Mouse (Mus musculus) frontal cortex, adult 2 months (tissue): ENCODE results near the gene Myl4. TPM values are rescaled to one million over a fixed set of nuclear protein-coding genes. Genes with fewer than 3 reads are reported as not detected.
A peak's percentile ranks its signal among the peaks of the same experiment; 100 is the strongest.

Experiments
- DNase-seq, 2 experiments: peaks; one replicate each; pipeline ENCODE4 v3.0.0; 2022; ENCODE audit warnings: low spot score in 1 of 2; ENCODE audit errors: extremely low spot score in 1 of 2
- polyA plus RNA-seq: library from polyadenylated mRNA; depleted of rRNA; stranded (reverse); fragments of >200 nt; gene quantifications from 2 replicates; pipeline ENCODE4 v1.2.3, GENCODE M21; 2012

Gene Myl4
- polyA plus RNA-seq, 1 experiment: 33.7 TPM

- no peak for DNase-seq
Observed at GRCm38 (mm10) chr11:104599265-104599945, 48.9 kb downstream of the Myl4 start.

DNA sequence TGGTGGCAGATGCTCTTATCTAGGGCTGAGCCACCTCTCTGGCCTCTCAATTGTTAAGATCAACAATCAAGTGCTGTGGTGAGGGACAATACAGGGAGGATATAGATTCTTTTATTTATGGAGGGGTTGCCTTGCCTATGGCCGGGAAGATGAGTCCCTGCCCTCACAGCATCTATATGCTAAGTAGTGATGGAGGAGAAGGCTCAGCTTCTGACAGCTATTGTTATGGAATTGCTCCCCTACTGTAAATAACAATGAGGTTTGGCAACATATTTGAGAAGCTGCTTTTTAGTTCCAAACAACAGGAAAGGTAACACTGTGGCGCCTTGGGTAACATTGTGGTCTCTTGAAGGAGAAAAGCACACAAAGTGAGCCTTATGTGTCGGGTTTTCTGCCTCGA, 50.2 kb downstream of the Myl4 start:
- DNase-seq: no peak

GRCm38 (mm10) chr11:104604192-104604591, 53.7 kb downstream of the Myl4 start:
- DNase-seq: no peak

- peak in 1 of 2 experiments; percentile 54 for DNase-seq
Observed at GRCm38 (mm10) chr11:104607491-104608245, 57.2 kb downstream of the Myl4 start, which contains the start of gene Itgb3. TSS of gene Itgb3 (plus strand) at chr11:104608000.

- DNase-seq: no peak
Observed at GRCm38 (mm10) chr11:104608249-104608920, 57.9 kb downstream of the Myl4 start.

DNA sequence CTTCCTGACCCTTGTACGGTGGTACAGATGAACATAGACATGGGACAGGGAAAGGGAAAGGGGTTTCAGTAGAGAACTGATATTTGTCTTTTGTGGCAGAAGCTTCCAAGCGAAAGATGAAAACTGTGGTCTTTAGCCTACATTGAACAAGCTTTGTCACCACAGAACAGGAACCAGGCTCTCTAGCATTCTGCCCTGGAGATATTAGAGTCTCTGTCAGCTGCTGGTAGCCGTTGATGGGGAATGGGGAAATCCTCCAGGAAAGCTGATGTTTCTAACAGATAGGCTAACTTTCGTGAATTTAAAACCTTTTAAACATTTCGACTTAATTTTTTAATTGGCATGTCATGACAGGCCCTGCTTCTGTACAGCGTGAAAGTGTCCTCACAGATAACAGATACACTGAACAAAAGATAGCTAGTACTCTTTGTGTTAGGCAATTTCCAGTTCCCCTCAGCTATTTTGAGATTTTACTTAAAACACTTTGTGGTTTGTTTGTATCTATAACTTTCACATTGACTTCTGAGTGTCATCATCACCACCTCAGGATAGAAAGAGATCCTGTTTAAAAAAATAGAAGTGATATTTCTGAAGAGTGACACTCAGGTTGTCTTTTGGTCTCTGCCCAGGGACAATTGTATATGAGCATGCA, 58.7 kb downstream of the Myl4 start:
- no peak for DNase-seq

DNA sequence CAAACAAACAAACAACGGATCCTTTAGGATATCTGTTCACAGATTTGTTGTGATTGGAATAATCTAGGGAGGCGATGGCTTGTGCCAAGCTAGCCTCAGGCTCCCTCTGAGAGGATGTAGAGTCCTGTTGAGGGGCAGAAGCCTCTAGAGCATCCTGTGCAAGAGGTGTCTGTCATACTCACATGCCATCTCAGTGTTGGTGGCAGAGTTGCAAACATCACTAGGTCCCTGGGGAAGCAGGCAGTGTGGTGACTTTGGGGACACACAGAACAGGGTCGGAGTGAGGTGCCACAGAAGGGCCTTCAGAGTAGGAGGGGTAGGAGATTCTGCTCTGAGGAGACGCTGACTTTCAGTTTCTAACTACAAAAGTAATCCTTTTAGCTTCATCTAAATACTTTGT, 59.3 kb downstream of the Myl4 start:
- DNase-seq: no peak

DNA sequence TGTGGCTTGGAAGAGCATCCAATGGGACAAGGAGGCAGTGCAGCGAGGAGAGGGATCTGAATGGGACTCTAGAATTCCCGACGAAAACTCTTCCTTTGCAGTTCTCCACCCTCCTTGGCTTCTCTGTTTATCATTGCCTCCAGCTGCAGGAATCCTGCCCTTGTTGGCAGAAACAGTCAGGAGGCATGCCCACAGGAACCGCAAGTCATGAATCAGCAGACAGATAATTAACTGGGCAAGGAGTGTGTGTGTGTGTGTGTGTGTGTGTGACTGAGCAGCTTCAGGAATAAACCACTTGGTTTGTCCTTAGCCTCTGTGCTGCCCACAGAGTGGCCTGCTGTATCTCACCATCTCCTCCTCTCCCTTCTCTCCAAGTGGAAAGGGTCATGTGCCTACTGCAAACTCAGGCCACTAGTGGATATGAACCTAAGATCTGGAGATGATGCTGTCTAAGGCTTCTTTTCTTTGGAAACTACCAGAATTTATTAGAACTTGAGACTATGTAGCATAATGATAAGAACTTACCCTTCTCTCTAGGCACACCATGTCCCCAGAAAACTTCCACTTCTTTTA, 61.2 kb downstream of the Myl4 start:
- no peak for DNase-seq

DNA sequence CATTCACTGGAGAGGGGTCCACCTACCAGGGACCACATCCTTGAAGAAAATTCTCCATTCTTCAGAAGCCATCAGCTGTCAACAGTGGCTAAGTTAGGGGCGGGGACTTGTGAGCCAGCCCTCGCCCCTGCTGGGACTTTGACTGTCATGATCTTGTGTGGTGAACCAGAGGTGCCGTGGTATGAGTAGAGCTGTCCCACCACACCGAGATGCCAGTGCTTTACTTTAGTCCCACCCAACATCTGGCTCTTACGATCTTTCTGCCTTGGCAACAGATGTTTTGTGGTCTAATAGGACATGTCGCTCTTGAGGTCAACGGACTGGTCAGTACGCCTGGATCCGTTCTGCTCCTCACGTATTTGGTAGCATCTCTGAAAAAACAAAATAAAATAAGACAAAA, 63.1 kb downstream of the Myl4 start:
- no peak for DNase-seq

GRCm38 (mm10) chr11:104614130-104614529, 63.7 kb downstream of the Myl4 start:
- no peak for DNase-seq

- no peak for DNase-seq
Observed at GRCm38 (mm10) chr11:104616182-104616581, 65.7 kb downstream of the Myl4 start.

DNA sequence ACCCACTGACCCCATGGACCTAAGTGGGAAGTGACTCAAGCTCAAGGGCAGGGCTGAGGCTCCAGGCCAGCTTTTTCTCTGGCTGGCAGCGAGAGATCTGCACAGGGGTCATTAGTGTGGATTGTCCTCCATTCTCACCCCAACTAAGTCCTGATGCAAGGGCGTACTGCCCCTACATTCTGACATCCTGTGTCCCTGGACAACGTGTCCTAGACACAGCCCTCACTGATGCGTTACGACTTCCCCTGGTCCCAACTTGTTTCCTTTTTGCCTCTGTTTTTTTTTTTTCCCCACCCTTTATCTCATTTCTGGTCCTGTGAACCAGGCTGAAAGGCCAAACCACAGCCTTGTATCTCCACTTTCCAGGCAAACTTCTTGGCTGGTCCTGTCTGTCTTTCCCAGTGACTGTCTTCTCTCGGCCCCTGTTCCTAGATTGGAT, 68.2 kb downstream of the Myl4 start:
- DNase-seq: no peak

GRCm38 (mm10) chr11:104619084-104620022, 68.9 kb downstream of the Myl4 start:
- no peak for DNase-seq

GRCm38 (mm10) chr11:104622040-104622962, 71.8 kb downstream of the Myl4 start:
- peak in 1 of 2 experiments; percentile 19 for DNase-seq

GRCm38 (mm10) chr11:104624791-104625391, 74.4 kb downstream of the Myl4 start:
- DNase-seq: no peak

GRCm38 (mm10) chr11:104625453-104626402, 75.3 kb downstream of the Myl4 start:
- DNase-seq: no peak

- no peak for DNase-seq
Observed at GRCm38 (mm10) chr11:104626635-104627034, 76.2 kb downstream of the Myl4 start.
